Mouse (Mus musculus) left cerebral cortex, postnatal 36 days (tissue): ENCODE data around the gene C1qtnf9. TPM values are rescaled to one million over a fixed set of nuclear protein-coding genes. Genes with fewer than 3 reads are reported as not detected.

ENCODE experiments used
- DNase-seq, 2 experiments: peaks; one replicate each; pipeline ENCODE4 v3.0.0; 2021 to 2022; ENCODE audit warnings: low spot score in 2 of 2, mixed read lengths in 1 of 2
- intact Hi-C: fragments of 180-260 bp; cut with DNase I; formaldehyde crosslinking; loops from one replicate; pipeline ENCODE4 v1.15.1; 2025
- total RNA-seq, 2 experiments: library from RNA; stranded (reverse); gene quantifications; 2 replicates each; pipeline ENCODE4 v1.2.3; 2021

The C1qtnf9 gene
- total RNA-seq, result under 1 TPM; 0.27 to 0.37 TPM

- no peak for DNase-seq
- intact Hi-C loops, result no loop called here
These were observed at the start of gene C1qtnf9 for GRCm38 (mm10) chr14:60767884-60768283. C1qtnf9 (plus strand) TSS chr14:60768134.

DNA sequence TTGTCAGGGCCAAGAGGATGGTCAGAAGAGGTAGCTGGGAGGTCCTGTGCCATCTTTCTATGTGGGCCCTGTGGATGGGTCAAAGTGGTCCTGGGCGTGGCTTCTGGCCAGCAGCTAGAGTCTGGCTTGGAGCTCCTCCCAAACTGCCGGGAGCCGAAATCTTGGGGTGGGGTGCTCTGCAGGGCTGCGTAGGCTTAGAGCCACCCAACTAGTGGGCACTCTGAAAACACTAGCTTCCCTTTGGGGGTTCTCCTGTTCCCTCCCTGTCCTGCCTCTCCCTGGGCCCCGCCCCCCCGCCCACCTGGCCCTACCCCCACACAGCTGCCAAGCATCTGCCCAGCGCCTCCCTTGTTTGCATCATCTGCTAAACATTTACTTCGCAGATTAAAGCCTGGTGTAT is 46.6 kb upstream of the C1qtnf9 start:
- DNase-seq, result no peak

GRCm38 (mm10) chr14:60721938-60722337 is 46.0 kb upstream of the C1qtnf9 start:
- intact Hi-C loops, result no loop called here
- DNase-seq, result no peak

More for the DNA sequence above, 46.6 kb upstream of the C1qtnf9 start:
- intact Hi-C loops, result no loop called here

DNA sequence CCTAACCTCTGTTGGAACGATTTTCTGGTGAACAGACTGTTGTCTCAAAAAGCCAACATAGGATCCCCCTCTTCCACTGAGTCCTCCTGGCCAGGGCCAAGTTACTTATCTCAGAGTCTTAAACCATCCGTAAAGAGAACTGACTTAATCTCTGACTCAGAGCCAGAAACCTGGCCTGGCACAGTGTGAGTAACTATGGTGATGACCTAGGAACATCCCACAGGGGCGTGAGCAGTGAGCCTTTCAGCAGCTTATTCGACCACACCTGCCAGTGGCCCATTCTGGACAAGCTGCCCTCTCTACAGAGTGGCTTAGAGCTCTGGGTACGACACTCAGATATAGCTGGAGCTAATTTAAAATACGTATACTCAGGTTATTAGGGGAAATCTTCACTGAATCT is 41.8 kb upstream of the C1qtnf9 start:
- DNase-seq, result no peak
- intact Hi-C loops, result no loop called here

DNA sequence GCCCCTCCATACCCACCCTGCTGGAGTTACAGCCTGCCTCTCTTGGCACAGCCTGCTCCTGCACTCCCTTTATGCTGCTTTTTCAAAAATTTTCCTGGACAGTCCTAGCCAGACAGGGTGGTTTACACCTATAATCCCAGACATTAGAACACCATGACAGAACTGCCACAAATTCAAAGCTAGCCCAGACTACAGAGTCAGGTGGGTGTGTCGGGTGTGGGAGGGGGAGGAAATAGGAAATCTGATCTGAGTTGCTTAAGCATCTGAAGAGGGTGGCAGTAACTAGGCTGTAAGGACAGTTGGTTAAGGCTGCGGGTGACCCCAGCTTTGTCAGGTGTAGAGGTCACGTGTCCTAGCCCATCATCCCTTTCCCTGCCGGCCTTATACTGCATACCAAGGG is 40.8 kb upstream of the C1qtnf9 start:
- DNase-seq, result no peak
- intact Hi-C loops, result no loop called here

- intact Hi-C loops, result no loop called here
These were observed 35.9 kb upstream of the C1qtnf9 start for GRCm38 (mm10) chr14:60732081-60732480.

DNA sequence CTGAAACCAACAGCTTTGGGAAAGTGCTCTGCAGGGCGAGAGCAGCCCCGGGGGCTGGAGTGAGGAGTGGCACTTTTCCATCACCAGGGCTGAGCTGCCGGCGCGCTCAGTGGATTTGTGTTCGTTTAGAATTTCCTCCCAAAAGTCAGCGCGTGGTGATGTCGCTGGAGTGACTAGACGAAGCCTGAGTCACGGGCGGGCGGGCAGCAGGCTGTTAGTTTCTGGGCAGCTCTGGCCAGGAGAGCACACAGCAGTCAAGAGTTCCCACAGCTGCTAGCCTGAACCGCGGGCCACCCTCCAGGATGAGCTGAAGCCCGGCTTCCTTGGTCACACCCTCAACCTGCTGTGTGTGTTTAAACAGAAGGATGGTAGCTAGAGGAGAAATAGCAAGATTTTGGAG is 35.1 kb upstream of the C1qtnf9 start:
- peak; percentile 45 to 50 for DNase-seq
- intact Hi-C loops, result no loop called here

More at GRCm38 (mm10) chr14:60732081-60732480, 35.9 kb upstream of the C1qtnf9 start:
- DNase-seq, result no peak

GRCm38 (mm10) chr14:60733706-60734105 is 34.2 kb upstream of the C1qtnf9 start:
- no peak for DNase-seq
- intact Hi-C loops, result no loop called here

- intact Hi-C loops, result no loop called here
These were observed 32.7 kb upstream of the C1qtnf9 start for GRCm38 (mm10) chr14:60735206-60735605.

DNA sequence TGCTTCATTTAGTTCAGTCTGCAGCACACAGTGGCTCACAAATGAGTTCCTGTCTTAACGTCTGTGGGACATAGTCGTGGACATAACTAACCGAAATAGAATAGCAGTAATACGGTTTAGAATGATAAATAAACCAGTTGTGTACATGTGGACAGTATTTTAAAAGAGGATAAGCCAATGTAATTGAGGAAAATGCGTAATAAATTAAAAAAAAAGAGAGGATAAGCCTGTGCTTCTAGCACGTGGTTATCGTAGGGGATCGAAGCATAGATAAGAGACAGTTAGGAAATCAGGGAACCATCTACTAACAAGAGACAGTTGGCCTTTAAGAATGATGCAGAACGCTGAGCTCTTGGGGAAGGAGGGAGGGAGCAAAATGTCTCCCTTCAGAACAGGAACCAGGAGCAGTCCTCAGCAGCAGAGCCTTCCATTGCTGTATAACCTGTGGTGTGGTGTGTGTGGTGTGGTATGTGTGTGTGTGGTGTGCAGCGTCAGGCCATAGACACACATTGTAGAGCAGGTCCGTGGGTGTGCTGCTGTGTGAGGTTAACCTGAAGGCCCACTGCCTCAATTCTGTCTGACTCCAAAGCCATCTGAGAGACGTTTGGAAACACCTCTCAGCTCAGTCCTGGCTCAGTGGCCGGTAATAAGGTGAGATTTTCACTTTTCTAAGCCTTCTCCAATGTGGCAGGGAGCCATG is 31.9 kb upstream of the C1qtnf9 start:
- intact Hi-C loops, result no loop called here
- no peak for DNase-seq

More at GRCm38 (mm10) chr14:60735206-60735605, 32.7 kb upstream of the C1qtnf9 start:
- DNase-seq, result no peak

DNA sequence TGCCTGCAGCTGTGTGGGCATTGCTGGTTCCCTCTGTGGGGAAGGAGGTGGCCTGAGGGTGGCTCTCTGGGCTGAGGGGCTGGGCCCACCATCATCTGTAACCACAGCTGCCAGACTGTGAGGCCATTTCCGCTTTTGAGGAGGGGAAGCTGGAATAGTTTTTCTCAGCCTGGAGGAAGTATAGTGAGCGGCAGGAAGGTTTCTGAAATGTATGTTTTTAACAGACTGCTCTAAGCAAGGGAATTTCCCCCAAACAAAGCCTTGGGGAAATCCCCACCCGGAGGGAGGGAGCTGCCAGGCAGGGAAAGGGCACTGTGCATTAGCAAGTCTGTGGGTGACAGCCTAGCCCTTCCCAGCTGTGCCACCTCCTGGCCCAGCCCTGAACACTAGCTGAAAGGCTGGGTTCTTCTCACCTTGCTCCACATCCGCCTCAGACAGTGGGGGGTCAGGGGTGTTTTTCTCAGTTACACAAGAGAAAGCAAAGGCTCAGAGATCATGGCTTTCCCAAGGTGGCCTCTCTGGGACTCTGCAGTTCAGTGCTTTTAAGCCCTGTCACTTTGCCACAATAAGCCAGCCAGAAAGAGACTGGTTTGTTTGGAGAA is 31.2 kb upstream of the C1qtnf9 start:
- no peak for DNase-seq
- intact Hi-C loops, result no loop called here

- intact Hi-C loops, result no loop called here
These were observed 30.7 kb upstream of the C1qtnf9 start for GRCm38 (mm10) chr14:60737202-60737611.

GRCm38 (mm10) chr14:60738434-60738938 is 29.4 kb upstream of the C1qtnf9 start:
- intact Hi-C loops, result no loop called here
- DNase-seq, result no peak

More at GRCm38 (mm10) chr14:60737202-60737611, 30.7 kb upstream of the C1qtnf9 start:
- no peak for DNase-seq

- no peak for DNase-seq
- intact Hi-C loops, result no loop called here
These were observed 28.8 kb upstream of the C1qtnf9 start for GRCm38 (mm10) chr14:60739155-60739554.

DNA sequence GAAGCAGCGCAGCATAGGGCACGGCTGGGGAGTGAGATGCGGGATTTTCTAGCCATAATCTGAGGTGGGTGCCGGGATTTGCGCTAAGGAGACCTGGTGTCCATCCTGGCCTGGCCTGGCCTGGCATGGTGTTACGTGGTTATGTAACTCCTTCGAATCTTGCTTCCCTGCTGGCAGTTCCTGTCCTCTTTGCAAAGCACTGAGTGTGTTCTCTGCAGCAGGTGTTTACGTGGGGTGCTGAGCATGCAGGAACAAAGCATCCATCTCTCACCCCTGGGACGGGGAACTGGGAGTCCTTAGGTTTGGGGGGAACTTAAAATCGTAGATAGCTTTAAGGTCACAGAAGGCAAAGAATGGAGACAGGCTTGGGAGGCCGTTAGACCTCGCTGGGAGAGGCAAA is 28.3 kb upstream of the C1qtnf9 start:
- intact Hi-C loops, result no loop called here
- DNase-seq, result no peak

- no peak for DNase-seq
- intact Hi-C loops, result no loop called here
These were observed 27.4 kb upstream of the C1qtnf9 start for GRCm38 (mm10) chr14:60740507-60740906.

DNA sequence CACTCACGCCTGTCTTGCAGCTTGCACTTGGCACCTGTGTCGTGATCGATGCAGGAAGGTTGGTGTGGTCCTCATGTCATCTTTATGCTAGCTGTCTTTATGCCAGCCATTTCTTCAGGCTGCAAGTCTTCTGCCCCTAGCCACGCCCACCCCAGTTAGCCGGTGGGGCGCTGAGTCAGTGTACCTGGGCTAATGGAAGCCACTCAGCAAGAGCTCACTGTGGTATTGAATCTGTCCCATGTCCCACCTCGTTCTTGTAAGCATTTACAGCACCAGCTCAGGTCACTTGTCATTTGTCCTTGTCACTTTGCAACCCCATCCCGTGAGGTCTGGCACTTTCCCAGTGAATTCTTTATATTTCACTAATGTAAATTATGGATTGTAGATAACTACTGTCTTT is 26.9 kb upstream of the C1qtnf9 start:
- no peak for DNase-seq
- intact Hi-C loops, result no loop called here

GRCm38 (mm10) chr14:60741490-60741981 is 26.4 kb upstream of the C1qtnf9 start:
- DNase-seq, result no peak
- intact Hi-C loops, result no loop called here

DNA sequence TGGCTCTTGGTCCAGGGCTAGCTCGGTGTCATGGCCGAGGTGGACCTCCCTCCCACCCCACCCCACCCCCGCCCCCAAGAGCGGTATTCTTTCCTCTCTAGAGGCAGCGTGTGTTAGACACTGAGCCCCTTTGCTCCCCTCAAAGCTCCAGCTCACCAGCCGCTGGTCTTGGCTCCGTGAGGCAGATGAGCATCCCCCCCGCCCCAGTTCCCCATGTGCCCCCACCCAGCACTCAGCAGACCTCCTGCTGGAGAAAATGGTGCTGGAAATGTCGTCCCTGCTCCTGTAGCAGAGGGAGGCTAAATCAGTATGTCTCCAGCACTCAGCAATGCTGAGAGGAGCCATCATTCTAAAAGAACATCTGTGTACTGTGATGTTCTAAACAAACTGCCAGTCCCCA is 24.3 kb upstream of the C1qtnf9 start:
- intact Hi-C loops, result no loop called here
- no peak for DNase-seq

GRCm38 (mm10) chr14:60745201-60745600 is 22.7 kb upstream of the C1qtnf9 start:
- intact Hi-C loops, result no loop called here
- DNase-seq, result no peak

DNA sequence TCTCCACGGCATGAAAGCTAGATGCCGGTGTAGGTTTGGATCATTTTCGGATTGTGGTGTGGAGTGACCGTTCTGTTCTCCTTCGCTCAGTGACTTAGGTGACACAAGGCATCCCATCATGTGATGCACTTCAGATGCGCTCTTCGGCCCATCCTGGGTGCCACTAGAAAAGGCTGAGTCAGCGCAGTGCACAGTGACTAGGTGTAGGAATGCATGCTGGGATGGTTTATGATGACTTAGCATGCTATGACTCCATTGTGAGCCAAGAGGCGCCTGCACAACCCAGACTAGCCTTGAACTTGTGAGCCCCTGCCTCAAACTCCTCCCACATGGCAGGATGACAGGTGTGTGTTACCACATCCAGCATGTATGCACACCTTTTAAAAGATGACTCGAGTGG is 21.8 kb upstream of the C1qtnf9 start:
- no peak for DNase-seq
- intact Hi-C loops, result no loop called here
